Mouse (Mus musculus) ES-E14 (cell line): ENCODE results near the gene Orm2. TPM values are rescaled to one million over a fixed set of nuclear protein-coding genes. Genes with fewer than 3 reads are reported as not detected.

Source experiments
- DNase-seq: peaks from one replicate; pipeline ENCODE4 v3.0.0-alpha.2; 2013; ENCODE audit warnings: low read depth, low spot score
- H3K27ac ChIP-seq: 2 replicates; pipeline ENCODE4 v1.5.1; 2012; ENCODE audit warnings: low read depth, mild to moderate bottlenecking, low read length, moderate library complexity, mixed read lengths; ENCODE audit not compliant: poor library complexity, insufficient read depth, severe bottlenecking
- H3K36me3 ChIP-seq: 2 replicates; pipeline ENCODE4 v1.6.1; 2012; ENCODE audit warnings: mild to moderate bottlenecking, low read length, moderate library complexity, mixed read lengths; ENCODE audit not compliant: control insufficient read depth, poor library complexity, insufficient read depth, severe bottlenecking
- H3K4me1 ChIP-seq, 2 experiments: fragments of 150-350 bp in 1 of 2; sonication (generic) in 1 of 2; 2 replicates each; pipeline ENCODE4 v1.6.1; 2012; ENCODE audit warnings: low read length in 2 of 2, mild to moderate bottlenecking in 1 of 2, mixed read lengths in 1 of 2; ENCODE audit not compliant: control insufficient read depth in 2 of 2, insufficient read depth in 2 of 2, poor library complexity in 1 of 2
- H3K4me3 ChIP-seq, 2 experiments: fragments of 150-350 bp in 1 of 2; sonication (generic) in 1 of 2; 2 replicates each; pipeline ENCODE4 v1.5.1; 2012; ENCODE audit warnings: low read length in 2 of 2, low read depth in 1 of 2, mild to moderate bottlenecking in 1 of 2, mixed read lengths in 1 of 2; ENCODE audit not compliant: insufficient read depth in 1 of 2, poor library complexity in 1 of 2, severe bottlenecking in 1 of 2
- H3K9ac ChIP-seq: 2 replicates; pipeline ENCODE4 v1.6.1; 2012; ENCODE audit warnings: low read depth, mild to moderate bottlenecking, low read length, mixed read lengths; ENCODE audit not compliant: poor library complexity, insufficient read depth, severe bottlenecking
- H3K9me3 ChIP-seq: fragments of 150-350 bp; sonication (generic); 2 replicates; pipeline ENCODE4 v1.6.1; 2012; ENCODE audit warnings: low read depth, mild to moderate bottlenecking, low read length; ENCODE audit not compliant: control insufficient read depth, insufficient read depth
- CHD2 ChIP-seq: IDR thresholded peaks from 2 replicates; pipeline ENCODE4 v1.6.1; 2014; ENCODE audit warnings: mild to moderate bottlenecking, low read depth, low read length, inconsistent platforms
- HCFC1 ChIP-seq: IDR thresholded peaks from 2 replicates; pipeline ENCODE4 v1.6.1; 2012; ENCODE audit warnings: low read length, inconsistent platforms, borderline replicate concordance; ENCODE audit not compliant: insufficient read depth
- MAFK ChIP-seq: IDR thresholded peaks from 2 replicates; pipeline ENCODE4 v1.6.1; 2014; ENCODE audit warnings: mild to moderate bottlenecking, low read depth, low read length, inconsistent platforms; ENCODE audit not compliant: insufficient read depth
- ZC3H11A ChIP-seq: IDR thresholded peaks from 2 replicates; pipeline ENCODE4 v1.6.1; 2012; ENCODE audit warnings: low read depth, mild to moderate bottlenecking, inconsistent platforms, low read length, borderline replicate concordance
- ZNF384 ChIP-seq: IDR thresholded peaks from 2 replicates; pipeline ENCODE4 v1.6.1; 2012; ENCODE audit warnings: low read depth, low read length, inconsistent platforms
- in situ Hi-C, 2 experiments: fragments of 600-800 bp; cut with MboI; formaldehyde crosslinking; loops; one replicate each; pipeline ENCODE4 v1.15.1; 2025; ENCODE audit warnings: low sequenced_read_pairs in 2 of 2, inconsistent platforms in 1 of 2; ENCODE audit not compliant: unreplicated experiment in 2 of 2
- total RNA-seq: library from RNA; depleted of rRNA; stranded (reverse); fragments of 300-350 nt; gene quantifications from 2 replicates; pipeline ENCODE4 v1.2.3, GENCODE M21; 2012

The Orm2 gene
- total RNA-seq, 1 experiment: not detected

DNA sequence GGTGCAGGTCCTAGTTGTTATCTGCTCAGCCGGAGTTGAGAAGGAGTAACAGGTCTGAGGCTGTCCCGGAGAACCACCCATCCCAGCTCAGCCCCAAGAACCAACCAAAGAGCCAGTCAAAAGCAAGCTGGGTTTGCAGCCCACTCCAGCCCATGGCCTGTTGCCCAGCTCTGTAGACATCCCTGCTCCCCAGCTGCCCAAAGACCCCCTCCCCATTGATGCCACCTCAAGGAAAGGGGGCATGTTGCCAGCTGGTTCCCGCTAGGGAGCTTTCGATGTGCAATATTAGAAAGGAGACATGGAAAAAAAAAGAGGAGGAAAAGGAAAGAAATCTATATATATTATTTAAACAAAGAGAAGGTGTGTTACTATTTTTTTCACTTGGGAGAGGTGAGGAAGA, 28.8 kb upstream of the Orm2 start:
- no peak overlapping the region for H3K27ac ChIP-seq
- TF ChIP-seq CHD2 (no peak), ZNF384 (no peak), MAFK (no peak), ZC3H11A (no peak), HCFC1 (no peak)
- in situ Hi-C loops: no loop called here
- H3K4me1 ChIP-seq: no peaks in the 10 kb centered on the region
- no peak overlapping the region for H3K4me3 ChIP-seq
- H3K9ac ChIP-seq: no peak overlapping the region
- H3K9me3 ChIP-seq: no peaks in the 10 kb centered on the region
- DNase-seq: no peak
- H3K36me3 ChIP-seq: no peaks in the 10 kb centered on the region

DNA sequence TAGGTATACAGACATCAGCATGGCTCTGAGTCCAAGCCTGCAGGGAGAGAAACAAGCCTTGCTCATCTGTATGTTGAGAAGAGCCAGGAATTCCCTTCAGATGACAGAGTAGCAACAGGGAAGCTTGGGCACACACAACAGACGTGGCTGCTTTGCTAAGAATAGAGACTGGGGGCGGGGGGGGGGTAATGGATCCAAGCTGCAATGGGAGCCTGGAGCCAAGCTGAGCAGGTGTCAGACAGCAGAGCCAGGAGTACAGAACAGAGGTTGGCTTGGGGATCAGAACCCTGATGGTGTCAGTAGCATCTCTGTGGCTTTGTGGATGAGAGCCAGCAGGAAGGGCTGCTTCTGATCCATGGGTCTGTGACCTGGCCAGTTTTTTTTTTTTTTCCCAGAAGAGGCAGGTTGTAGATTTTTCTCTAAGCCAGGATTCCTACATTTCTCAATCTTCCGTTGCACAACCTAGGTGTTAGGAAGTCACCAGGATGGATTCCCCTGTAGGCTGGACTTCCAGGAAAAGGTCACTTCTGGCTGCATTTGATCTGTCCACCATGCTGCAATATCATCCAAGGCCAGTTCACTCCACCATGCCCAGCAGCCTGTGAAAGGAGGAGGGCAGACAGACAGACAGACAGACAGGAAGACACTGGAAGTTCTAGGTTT, 23.7 kb upstream of the Orm2 start:
- DNase-seq: no peak
- H3K36me3 ChIP-seq: no peaks in the 10 kb centered on the region
- no peak overlapping the region for H3K4me3 ChIP-seq
- in situ Hi-C loops: no loop called here
- no peaks in the 10 kb centered on the region for H3K9me3 ChIP-seq
- TF ChIP-seq CHD2 (no peak), HCFC1 (no peak), ZC3H11A (no peak), MAFK (no peak), ZNF384 (no peak)
- H3K27ac ChIP-seq: no peak overlapping the region
- peaks cover 0 to 3% of the 10 kb centered on the region in 2 experiments; a peak in 1 of 4 replicates for H3K4me1 ChIP-seq
- no peak overlapping the region for H3K9ac ChIP-seq

DNA sequence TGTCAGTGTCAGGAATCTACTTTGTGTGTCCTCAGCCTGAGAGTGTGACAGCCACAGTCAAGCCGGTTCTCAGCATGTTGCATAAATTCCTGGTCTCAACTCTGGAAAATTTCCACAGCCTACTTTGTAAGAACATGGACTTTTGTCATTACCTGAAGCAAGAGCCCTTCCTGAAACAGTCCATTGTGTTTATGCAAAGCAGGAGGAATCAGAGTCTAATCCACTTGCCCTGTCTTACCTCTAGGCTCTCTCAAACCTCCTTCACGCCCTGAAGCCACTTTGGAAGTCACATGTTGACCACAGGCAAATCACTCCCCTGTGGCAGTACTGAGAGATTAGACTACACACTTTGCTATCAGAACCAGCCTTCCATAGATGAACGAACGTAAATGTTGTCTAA, 19.8 kb upstream of the Orm2 start:
- TF ChIP-seq ZC3H11A (no peak), ZNF384 (no peak), HCFC1 (no peak), CHD2 (no peak), MAFK (no peak)
- in situ Hi-C loops: no loop called here
- H3K36me3 ChIP-seq: no peaks in the 10 kb centered on the region
- no peak overlapping the region for H3K27ac ChIP-seq
- H3K9ac ChIP-seq: no peak overlapping the region
- no peaks in the 10 kb centered on the region for H3K9me3 ChIP-seq
- no peak overlapping the region for H3K4me3 ChIP-seq
- peak; percentile 33 for DNase-seq
- peaks cover 0 to 3% of the 10 kb centered on the region in 2 experiments; a peak in 1 of 4 replicates for H3K4me1 ChIP-seq

DNA sequence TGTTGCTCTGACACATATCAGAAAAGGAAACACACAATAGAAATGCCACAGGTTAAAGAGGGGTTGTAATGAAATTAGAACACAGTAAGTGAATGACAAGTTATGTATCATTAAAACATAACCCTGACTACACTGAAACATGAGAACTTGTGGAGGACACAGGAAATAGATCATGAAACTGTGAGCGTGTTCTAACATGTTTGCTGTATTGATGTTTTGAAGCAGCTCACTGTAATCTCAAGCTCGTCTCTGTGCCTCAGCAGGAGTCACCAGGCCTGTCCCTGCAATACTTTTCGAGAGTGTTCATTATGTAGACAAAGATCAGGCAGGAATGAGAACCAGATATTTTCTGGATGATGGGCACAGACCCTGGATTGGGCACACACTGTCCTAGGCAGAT, 18.6 kb upstream of the Orm2 start:
- in situ Hi-C loops: no loop called here
- TF ChIP-seq CHD2: no peak
- TF ChIP-seq HCFC1: no peak
- TF ChIP-seq ZNF384: no peak
- no peak for TF ChIP-seq MAFK

More for the DNA sequence above, 18.6 kb upstream of the Orm2 start:
- DNase-seq: no peak
- no peak overlapping the region for H3K27ac ChIP-seq
- no peak overlapping the region for H3K4me3 ChIP-seq
- H3K36me3 ChIP-seq: no peaks in the 10 kb centered on the region
- H3K9ac ChIP-seq: no peak overlapping the region
- peaks cover 0 to 3% of the 10 kb centered on the region in 2 experiments; a peak in 1 of 4 replicates for H3K4me1 ChIP-seq
- H3K9me3 ChIP-seq: no peaks in the 10 kb centered on the region
